Mouse (Mus musculus) heart, adult 2 months (tissue): ENCODE measurements around the gene Pam. TPM values are rescaled to one million over a fixed set of nuclear protein-coding genes. Genes with fewer than 3 reads are reported as not detected.

Experiments used
- DNase-seq, 2 experiments: peaks; one replicate each; pipeline ENCODE4 v3.0.0; 2021
- H3K27ac ChIP-seq: fragments of 200-600 bp; 2 replicates; pipeline ENCODE4 v1.8.1; 2022
- H3K27me3 ChIP-seq: fragments of 200-500 bp; 2 replicates; pipeline ENCODE4 v1.6.1; 2012; ENCODE audit warnings: mild to moderate bottlenecking, low read length, inconsistent platforms, mixed read lengths; ENCODE audit not compliant: control insufficient read depth, insufficient read depth
- H3K36me3 ChIP-seq: fragments of 200-500 bp; 2 replicates; pipeline ENCODE4 v1.6.1; 2012; ENCODE audit warnings: low read length, inconsistent platforms; ENCODE audit not compliant: control insufficient read depth, insufficient read depth
- H3K4me1 ChIP-seq: fragments of 200-500 bp; 2 replicates; pipeline ENCODE4 v1.6.1; 2011; ENCODE audit warnings: low read length; ENCODE audit not compliant: control insufficient read depth, insufficient read depth
- H3K4me3 ChIP-seq: fragments of 200-600 bp; 2 replicates; pipeline ENCODE4 v1.8.1; 2022
- H3K79me2 ChIP-seq: fragments of 200-500 bp; replicated peaks from 2 replicates; pipeline ENCODE4 v1.6.1; 2012; ENCODE audit warnings: mild to moderate bottlenecking, inconsistent platforms, low read length, moderate library complexity, mixed read lengths; ENCODE audit not compliant: control insufficient read depth, insufficient read depth
- H3K9ac ChIP-seq: fragments of 200-500 bp; 2 replicates; pipeline ENCODE4 v1.6.1; 2012; ENCODE audit warnings: low read depth, mild to moderate bottlenecking, control low read depth, inconsistent platforms, low read length, mixed read lengths
- CTCF ChIP-seq: fragments of 200-600 bp; IDR thresholded peaks from 2 replicates; pipeline ENCODE4 v1.8.1; 2022; ENCODE audit warnings: antibody characterized with exemption, mild to moderate bottlenecking, moderate library complexity
- EP300 ChIP-seq: fragments of 200-500 bp; IDR thresholded peaks from 2 replicates; pipeline ENCODE4 v1.6.1; 2011; ENCODE audit warnings: low read depth, low read length, control low read depth; ENCODE audit not compliant: insufficient read depth
- POLR2A ChIP-seq: fragments of 200-500 bp; IDR thresholded peaks from 2 replicates; pipeline ENCODE4 v1.6.1; 2011; ENCODE audit warnings: mild to moderate bottlenecking, low read depth, low read length, control low read depth; ENCODE audit not compliant: insufficient read depth
- WGBS: fragments of 180-500 bp; shearing (Covaris S2); methylation state at CpG from one replicate; pipeline ENCODE4 v1.1.7; 2018; 5-methylcytosine and 5-hydroxymethylcytosine counted together
- intact Hi-C: fragments of 180-260 bp; cut with DNase I; formaldehyde crosslinking; loops from one replicate; pipeline ENCODE4 v1.15.1; 2025
- polyA plus RNA-seq: library from polyadenylated mRNA; depleted of rRNA; stranded (reverse); fragments of >200 nt; gene quantifications from 2 replicates; pipeline ENCODE4 v1.2.3, GENCODE M21; 2012
- total RNA-seq, 2 experiments: library from RNA; stranded (reverse); gene quantifications; 2 replicates each; pipeline ENCODE4 v1.2.3; 2021

Pam gene
- total and polyA plus RNA-seq, 3 experiments, result 313 to 641 (median 593) TPM

GRCm38 (mm10) chr1:97926017-97926540, 169.4 kb downstream of the Pam start:
- Histone ChIP-seq H3K79me2 (no peaks in the 10 kb centered on the region; the same call in 1 of the 2 replicates), H3K4me1 (peaks cover 2% of the 10 kb centered on the region; the same call in 1 of the 2 replicates), H3K27ac (no peak overlapping the region), H3K4me3 (no peak overlapping the region), H3K27me3 (no peaks in the 10 kb centered on the region), H3K9ac (no peak overlapping the region), H3K36me3 (peaks cover 35% of the 10 kb centered on the region)
- no peak for DNase-seq
- intact Hi-C loops, result no loop called here
- no peak for TF ChIP-seq EP300
- no peak for TF ChIP-seq CTCF
- no peak for TF ChIP-seq POLR2A
- 69% methylated on average over 2 of the region's 2 CpGs for WGBS

GRCm38 (mm10) chr1:97922395-97922794, 173.1 kb downstream of the Pam start:
- H3K36me3 ChIP-seq, result peaks cover 28% of the 10 kb centered on the region
- H3K4me1 ChIP-seq, result peaks cover 3% of the 10 kb centered on the region
- no peak overlapping the region for H3K4me3 ChIP-seq
- no peak for DNase-seq
- no peak overlapping the region for H3K9ac ChIP-seq
- 43% methylated on average over 6 of the region's 6 CpGs for WGBS
- H3K27ac ChIP-seq, result no peak overlapping the region; the same call in 1 of the 2 replicates
- H3K27me3 ChIP-seq, result no peaks in the 10 kb centered on the region
- H3K79me2 ChIP-seq, result no peaks in the 10 kb centered on the region
- intact Hi-C loops, result loop anchor here (5.0 kb wide), 1 partner anchor 55 kb away; no protein-coding TSS in a partner anchor
- TF ChIP-seq CTCF, result no peak
- no peak for TF ChIP-seq POLR2A
- no peak for TF ChIP-seq EP300

GRCm38 (mm10) chr1:97921886-97922285, 173.6 kb downstream of the Pam start:
- Histone ChIP-seq H3K4me3 (no peak overlapping the region), H3K36me3 (peaks cover 24% of the 10 kb centered on the region), H3K9ac (no peak overlapping the region), H3K4me1 (peaks cover 3% of the 10 kb centered on the region), H3K27me3 (no peaks in the 10 kb centered on the region), H3K27ac (peak overlapping the region; percentile 24; the same call in 1 of the 2 replicates), H3K79me2 (no peaks in the 10 kb centered on the region)
- 23% methylated on average over 1 of the region's 1 CpGs for WGBS
- TF ChIP-seq CTCF (no peak), EP300 (no peak), POLR2A (no peak)
- no peak for DNase-seq
- intact Hi-C loops, result loop anchor here (5.0 kb wide), 1 partner anchor 55 kb away; no protein-coding TSS in a partner anchor

GRCm38 (mm10) chr1:97918495-97918894, 177.0 kb downstream of the Pam start:
- TF ChIP-seq EP300 (peak; percentile 45; the same call in 1 of the 2 replicates), POLR2A (0 out of 2 replicates have a peak, but pooled peaks have one; percentile 16), CTCF (no peak)
- Histone ChIP-seq H3K36me3 (peaks cover 16% of the 10 kb centered on the region), H3K27ac (peak overlapping the region; percentile 75), H3K27me3 (no peaks in the 10 kb centered on the region), H3K79me2 (no peaks in the 10 kb centered on the region), H3K4me3 (no peak overlapping the region), H3K4me1 (peaks cover 3% of the 10 kb centered on the region), H3K9ac (no peak overlapping the region)
- peak in 1 of 2 experiments; percentile 44 for DNase-seq
- WGBS, result 49% methylated on average over 8 of the region's 8 CpGs
- intact Hi-C loops, result no loop called here

GRCm38 (mm10) chr1:97916971-97917234, 178.5 kb downstream of the Pam start:
- H3K9ac ChIP-seq, result no peak overlapping the region
- TF ChIP-seq CTCF, result no peak
- no peak for TF ChIP-seq POLR2A
- no peak overlapping the region for H3K4me3 ChIP-seq
- WGBS, result 85% methylated on average over 2 of the region's 2 CpGs
- H3K79me2 ChIP-seq, result no peaks in the 10 kb centered on the region
- peaks cover 6% of the 10 kb centered on the region for H3K36me3 ChIP-seq
- DNase-seq, result no peak
- no peaks in the 10 kb centered on the region for H3K27me3 ChIP-seq
- intact Hi-C loops, result no loop called here
- no peak overlapping the region for H3K27ac ChIP-seq
- H3K4me1 ChIP-seq, result peaks cover 2% of the 10 kb centered on the region; the same call in 1 of the 2 replicates

GRCm38 (mm10) chr1:97916218-97916970, 179.1 kb downstream of the Pam start:
- H3K9ac ChIP-seq, result no peak overlapping the region
- no peaks in the 10 kb centered on the region for H3K27me3 ChIP-seq
- H3K79me2 ChIP-seq, result no peaks in the 10 kb centered on the region
- no peak for DNase-seq
- H3K4me1 ChIP-seq, result peaks cover 2% of the 10 kb centered on the region; the same call in 1 of the 2 replicates
- 82% methylated on average over 12 of the region's 12 CpGs for WGBS
- intact Hi-C loops, result no loop called here
- H3K36me3 ChIP-seq, result peaks cover 1% of the 10 kb centered on the region
- H3K4me3 ChIP-seq, result no peak overlapping the region
- H3K27ac ChIP-seq, result no peak overlapping the region
- TF ChIP-seq EP300 (no peak), CTCF (no peak), POLR2A (no peak)
